Mouse (Mus musculus) bone marrow macrophage, adult 2 months (primary cell): ENCODE results near the gene Dpysl4.

Experiments
- CTCF ChIP-seq: IDR thresholded peaks from 2 replicates; pipeline ENCODE4 v1.5.1; 2012; ENCODE audit warnings: low read depth, mild to moderate bottlenecking, low read length, moderate library complexity
- POLR2A ChIP-seq: IDR thresholded peaks from 2 replicates; pipeline ENCODE4 v1.6.1; 2012; ENCODE audit warnings: mild to moderate bottlenecking, low read depth, low read length, borderline replicate concordance

- TF ChIP-seq CTCF (no peak), POLR2A (no peak)
Observed at GRCm38 (mm10) chr7:139078181-139078580, 7.6 kb upstream of the Dpysl4 start.
